Mouse (Mus musculus): ENCODE measurements at regions not wholly inside any gene's neighbourhood (a gene's known extent, or its start where the extent isn't known, plus 50 kb on each side); places are given as distances from the start of the nearest gene placed in this dataset.

GRCm38 (mm10) chr2:22044949-22045348, 182.4 kb upstream of the Myo3a start:
- TF ChIP-seq TAL1 (IDR thresholded peaks at IDR 0.05; ENCODE audit: low read length) (no peak), GATA1 (IDR thresholded peaks at IDR 0.05; ENCODE audit: low read length) (no peak)

Measured in erythroblast, embryonic 14.5 days (primary cell).